Mouse (Mus musculus) ovary, postnatal 36 days (tissue): ENCODE data around the gene Olfr330.
"Not testable (repeated sequence)": the region's sequence is repeated elsewhere in the genome, so short reads cannot be mapped to it uniquely, and the experiment has no call there.

Experiments
- DNase-seq: peaks from one replicate; pipeline ENCODE4 v3.0.0; 2022; ENCODE audit warnings: low spot score, mixed read lengths

The Olfr330 gene

GRCm38 (mm10) chr11:58534736-58535135 lies at the start of gene Olfr330:
Gene Olfr330, minus strand, starts transcription at chr11:58534836.
- not testable (repeated sequence) for DNase-seq

GRCm38 (mm10) chr11:58578636-58579035 lies 44.0 kb upstream of the Olfr330 start:
- no peak for DNase-seq

- no peak for DNase-seq
These were observed 42.8 kb upstream of the Olfr330 start, which contains the start of gene Olfr325 for GRCm38 (mm10) chr11:58577430-58577829. Gene Olfr325, plus strand, starts transcription at chr11:58577730.

GRCm38 (mm10) chr11:58570405-58570804 lies 35.8 kb upstream of the Olfr330 start, which contains the start of gene Olfr224:
Gene Olfr224, minus strand, starts transcription at chr11:58570553.
- no peak for DNase-seq

GRCm38 (mm10) chr11:58555536-58555935 lies 20.9 kb upstream of the Olfr330 start, which contains the start of gene Olfr328:
Gene Olfr328, minus strand, starts transcription at chr11:58555636.
- DNase-seq: no peak

GRCm38 (mm10) chr11:58546322-58546721 lies 11.7 kb upstream of the Olfr330 start, which contains the start of gene Olfr329-ps:
Gene Olfr329-ps, minus strand, starts transcription at chr11:58546422.
- DNase-seq: no peak

- peak; percentile 15 for DNase-seq
These were observed 14.9 kb downstream of the Olfr330 start for GRCm38 (mm10) chr11:58519756-58520155.

- peak; percentile 68 for DNase-seq
These were observed 15.7 kb downstream of the Olfr330 start for GRCm38 (mm10) chr11:58518916-58519315.

GRCm38 (mm10) chr11:58509058-58509457 lies 25.6 kb downstream of the Olfr330 start:
- DNase-seq: not testable (repeated sequence)

GRCm38 (mm10) chr11:58502472-58502871 lies 32.2 kb downstream of the Olfr330 start, which contains the start of gene Olfr331:
Gene Olfr331, minus strand, starts transcription at chr11:58502572.
- not testable (repeated sequence) for DNase-seq

GRCm38 (mm10) chr11:58499290-58499689 lies 35.3 kb downstream of the Olfr330 start:
- no peak for DNase-seq

- no peak for DNase-seq
These were observed 35.9 kb downstream of the Olfr330 start for GRCm38 (mm10) chr11:58498761-58499160.

- DNase-seq: no peak
These were observed 42.2 kb downstream of the Olfr330 start, which contains the start of gene Olfr332 for GRCm38 (mm10) chr11:58492455-58492854. Gene Olfr332, minus strand, starts transcription at chr11:58492555.
